Mouse (Mus musculus) E14TG2a.4 (cell line): ENCODE data around the gene Gm1043.

Source experiments
- H3K27me3 ChIP-seq: 2 replicates; pipeline ENCODE4 v1.6.1; 2014; ENCODE audit warnings: low read length, control low read depth; ENCODE audit not compliant: insufficient read depth
- H3K36me3 ChIP-seq: 2 replicates; pipeline ENCODE4 v1.6.1; 2014; ENCODE audit warnings: low read length, control low read depth; ENCODE audit not compliant: insufficient read depth
- H3K4me1 ChIP-seq: replicated peaks from 2 replicates; pipeline ENCODE4 v1.6.1; 2014; ENCODE audit warnings: low read depth, low read length, control low read depth
- H3K4me3 ChIP-seq: replicated peaks from 2 replicates; pipeline ENCODE4 v1.5.1; 2014; ENCODE audit warnings: mild to moderate bottlenecking, low read length
- H3K9me3 ChIP-seq: 2 replicates; pipeline ENCODE4 v1.6.1; 2014; ENCODE audit warnings: low read length, control low read depth
- CTCF ChIP-seq: conservative IDR thresholded peaks from 2 replicates; pipeline ENCODE4 v1.5.1; 2014; ENCODE audit warnings: low read length
- NANOG ChIP-seq: IDR thresholded peaks from 2 replicates; pipeline ENCODE4 v1.6.1; 2014; ENCODE audit warnings: borderline replicate concordance, low read length, mixed read lengths
- POU5F1 ChIP-seq: IDR thresholded peaks from 2 replicates; pipeline ENCODE4 v1.6.1; 2014; ENCODE audit warnings: low read length, borderline replicate concordance

The Gm1043 gene

GRCm38 (mm10) chr5:37248870-37249269 lies 163.7 kb downstream of the Gm1043 start:
- Histone ChIP-seq H3K9me3 (no peaks in the 10 kb centered on the region), H3K27me3 (peaks cover 16% of the 10 kb centered on the region), H3K4me3 (peak overlapping the region; percentile 87), H3K36me3 (peaks cover 34% of the 10 kb centered on the region), H3K4me1 (peaks cover 91% of the 10 kb centered on the region)
- no peak for TF ChIP-seq CTCF
- no peak for TF ChIP-seq POU5F1
- TF ChIP-seq NANOG = no peak

DNA sequence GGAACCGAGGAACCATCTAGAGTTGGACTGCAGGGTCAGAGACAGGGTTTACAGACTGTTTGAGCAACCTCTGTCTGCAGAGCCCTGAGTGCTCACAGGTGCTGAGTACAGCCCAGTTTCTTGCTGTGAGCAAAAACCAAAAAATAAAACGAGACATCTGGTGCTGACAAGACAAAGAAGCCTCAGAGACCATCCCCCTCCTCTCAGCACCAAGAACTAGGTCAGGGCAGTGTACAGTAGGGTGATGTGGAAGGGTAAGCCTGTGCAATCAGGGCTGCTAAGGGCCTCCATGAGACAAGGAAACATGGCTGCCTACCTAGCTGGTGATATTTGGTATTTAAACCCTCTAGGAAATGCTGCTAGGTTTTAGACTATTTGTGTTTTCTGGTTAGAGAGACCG lies 166.4 kb downstream of the Gm1043 start:
- peaks cover 50% of the 10 kb centered on the region for H3K36me3 ChIP-seq
- no peaks in the 10 kb centered on the region for H3K9me3 ChIP-seq
- no peak for TF ChIP-seq CTCF
- no peak for TF ChIP-seq NANOG
- no peak for TF ChIP-seq POU5F1
- 0 out of 2 replicates have a peak, but pooled peaks cover 3% of the 10 kb centered on the region for H3K27me3 ChIP-seq
- no peak overlapping the region; the same call in 1 of the 2 replicates for H3K4me3 ChIP-seq
- H3K4me1 ChIP-seq = peaks cover 98% of the 10 kb centered on the region

GRCm38 (mm10) chr5:37252101-37252804 lies 167.1 kb downstream of the Gm1043 start:
- H3K27me3 ChIP-seq = 0 out of 2 replicates have a peak, but pooled peaks cover 3% of the 10 kb centered on the region
- peaks cover 99% of the 10 kb centered on the region for H3K4me1 ChIP-seq
- H3K36me3 ChIP-seq = peaks cover 50% of the 10 kb centered on the region
- H3K9me3 ChIP-seq = no peaks in the 10 kb centered on the region
- TF ChIP-seq CTCF = no peak
- TF ChIP-seq POU5F1 = no peak
- TF ChIP-seq NANOG = no peak
- H3K4me3 ChIP-seq = no peak overlapping the region

GRCm38 (mm10) chr5:37254523-37254922 lies 169.4 kb downstream of the Gm1043 start:
- no peak for TF ChIP-seq POU5F1
- TF ChIP-seq CTCF = no peak
- TF ChIP-seq NANOG = no peak

GRCm38 (mm10) chr5:37256823-37257222 lies 171.7 kb downstream of the Gm1043 start:
- H3K9me3 ChIP-seq = no peaks in the 10 kb centered on the region
- no peak for TF ChIP-seq POU5F1
- TF ChIP-seq NANOG = no peak
- no peak for TF ChIP-seq CTCF
- H3K27me3 ChIP-seq = no peaks in the 10 kb centered on the region
- H3K4me1 ChIP-seq = peaks cover 83% of the 10 kb centered on the region
- peaks cover 47% of the 10 kb centered on the region for H3K36me3 ChIP-seq
- no peak overlapping the region for H3K4me3 ChIP-seq

More at GRCm38 (mm10) chr5:37254523-37254922, 169.4 kb downstream of the Gm1043 start:
- Histone ChIP-seq H3K9me3 (no peaks in the 10 kb centered on the region), H3K4me3 (no peak overlapping the region), H3K27me3 (0 out of 2 replicates have a peak, but pooled peaks cover 3% of the 10 kb centered on the region), H3K36me3 (peaks cover 64% of the 10 kb centered on the region), H3K4me1 (peaks cover 96% of the 10 kb centered on the region)

GRCm38 (mm10) chr5:37257243-37257642 lies 172.1 kb downstream of the Gm1043 start:
- no peak for TF ChIP-seq POU5F1
- TF ChIP-seq CTCF = no peak
- no peak for TF ChIP-seq NANOG
- Histone ChIP-seq H3K4me3 (no peak overlapping the region), H3K4me1 (peaks cover 81% of the 10 kb centered on the region), H3K36me3 (peaks cover 45% of the 10 kb centered on the region), H3K9me3 (no peaks in the 10 kb centered on the region), H3K27me3 (no peaks in the 10 kb centered on the region)

- Histone ChIP-seq H3K4me1 (peaks cover 41% of the 10 kb centered on the region), H3K27me3 (no peaks in the 10 kb centered on the region), H3K9me3 (no peaks in the 10 kb centered on the region), H3K36me3 (peaks cover 36% of the 10 kb centered on the region), H3K4me3 (no peak overlapping the region)
- TF ChIP-seq NANOG (no peak), POU5F1 (no peak), CTCF (no peak)
Measured at GRCm38 (mm10) chr5:37261734-37262133, 176.6 kb downstream of the Gm1043 start.

- H3K27me3 ChIP-seq = no peaks in the 10 kb centered on the region
- peaks cover 49% of the 10 kb centered on the region for H3K36me3 ChIP-seq
- peaks cover 22% of the 10 kb centered on the region for H3K4me1 ChIP-seq
- no peak for TF ChIP-seq POU5F1
- no peak for TF ChIP-seq CTCF
- no peak for TF ChIP-seq NANOG
- no peak overlapping the region for H3K4me3 ChIP-seq
- H3K9me3 ChIP-seq = no peaks in the 10 kb centered on the region
Measured at GRCm38 (mm10) chr5:37263816-37264215, 178.6 kb downstream of the Gm1043 start.
